Mouse (Mus musculus) MEL (cell line): ENCODE measurements around the gene Cep112. TPM values are rescaled to one million over a fixed set of nuclear protein-coding genes. Genes with fewer than 3 reads are reported as not detected.

Experiments used
- DNase-seq: peaks from one replicate; pipeline ENCODE4 v3.0.0; 2011; ENCODE audit warnings: low read depth, low spot score
- H3K27ac ChIP-seq: 2 replicates; pipeline ENCODE4 v1.5.1; 2012; ENCODE audit warnings: low read depth, mild to moderate bottlenecking, control low read depth, low read length, moderate library complexity; ENCODE audit not compliant: control insufficient read depth
- H3K27me3 ChIP-seq, 2 experiments: fragments of 150-350 bp in 1 of 2; sonication (generic) in 1 of 2; 2 replicates each; pipeline ENCODE4 v1.6.1; 2012; ENCODE audit warnings: low read length in 2 of 2, mild to moderate bottlenecking in 2 of 2, improper control_type of control experiment in 1 of 2, moderate library complexity in 1 of 2; ENCODE audit not compliant: insufficient read depth in 2 of 2, control insufficient read depth in 1 of 2
- H3K36me3 ChIP-seq, 2 experiments: 2 replicates each; pipeline ENCODE4 v1.6.1; 2012 to 2014; ENCODE audit warnings: low read length in 2 of 2, improper control_type of control experiment in 1 of 2, inconsistent platforms in 1 of 2, mild to moderate bottlenecking in 1 of 2; ENCODE audit not compliant: insufficient read depth in 2 of 2, control insufficient read depth in 1 of 2
- H3K4me1 ChIP-seq, 2 experiments: fragments of 150-350 bp in 1 of 2; sonication (generic) in 1 of 2; 2 replicates each; pipeline ENCODE4 v1.6.1; 2012; ENCODE audit warnings: low read length in 2 of 2, improper control_type of control experiment in 1 of 2, mild to moderate bottlenecking in 1 of 2; ENCODE audit not compliant: insufficient read depth in 2 of 2, control insufficient read depth in 1 of 2
- H3K4me3 ChIP-seq, 2 experiments: fragments of 150-350 bp in 1 of 2; sonication (generic) in 1 of 2; 2 replicates each; pipeline ENCODE4 v1.5.1; 2012; ENCODE audit warnings: low read depth in 2 of 2, low read length in 2 of 2, mild to moderate bottlenecking in 2 of 2, moderate library complexity in 2 of 2, control low read depth in 1 of 2, improper control_type of control experiment in 1 of 2; ENCODE audit not compliant: control insufficient read depth in 1 of 2, insufficient read depth in 1 of 2
- H3K79me2 ChIP-seq: 2 replicates; pipeline ENCODE4 v1.6.1; 2012; ENCODE audit warnings: mild to moderate bottlenecking, low read length, moderate library complexity; ENCODE audit not compliant: control insufficient read depth, poor library complexity, insufficient read depth
- H3K9ac ChIP-seq: 2 replicates; pipeline ENCODE4 v1.6.1; 2012; ENCODE audit warnings: low read depth, mild to moderate bottlenecking, control low read depth, low read length, moderate library complexity; ENCODE audit not compliant: control insufficient read depth, poor library complexity, severe bottlenecking
- H3K9me3 ChIP-seq: fragments of 150-350 bp; sonication (generic); replicated peaks from 2 replicates; pipeline ENCODE4 v1.6.1; 2012; ENCODE audit warnings: mild to moderate bottlenecking, low read length, improper control_type of control experiment, moderate library complexity; ENCODE audit not compliant: insufficient read depth
- CHD2 ChIP-seq: IDR thresholded peaks from 2 replicates; pipeline ENCODE4 v1.6.1; 2011; ENCODE audit warnings: low read length, improper control_type of control experiment
- CTCF ChIP-seq, 3 experiments: IDR thresholded peaks in 2 of 3; conservative IDR thresholded peaks in 1 of 3; 2 replicates each; pipeline ENCODE4 v1.5.1; 2011 to 2012; ENCODE audit warnings: low read length in 3 of 3, low read depth in 2 of 3, mild to moderate bottlenecking in 2 of 3, improper control_type of control experiment in 1 of 3, inconsistent platforms in 1 of 3, mixed read lengths in 1 of 3, moderate library complexity in 1 of 3; ENCODE audit not compliant: control insufficient read depth in 1 of 3, insufficient read depth in 1 of 3, poor library complexity in 1 of 3, severe bottlenecking in 1 of 3
- E2F4 ChIP-seq: IDR thresholded peaks from 2 replicates; pipeline ENCODE4 v1.6.1; 2011; ENCODE audit warnings: low read depth, low read length, improper control_type of control experiment, borderline replicate concordance
- EP300 ChIP-seq, 2 experiments: IDR thresholded peaks; 2 replicates each; pipeline ENCODE4 v1.6.1; 2011; ENCODE audit warnings: improper control_type of control experiment in 2 of 2, low read length in 2 of 2, low read depth in 1 of 2, mild to moderate bottlenecking in 1 of 2
- HCFC1 ChIP-seq: IDR thresholded peaks from 2 replicates; pipeline ENCODE4 v1.6.1; 2012; ENCODE audit warnings: low read depth, mild to moderate bottlenecking, inconsistent platforms, low read length, improper control_type of control experiment, moderate library complexity
- MAFK ChIP-seq: IDR thresholded peaks from 2 replicates; pipeline ENCODE4 v1.6.1; 2011; ENCODE audit warnings: low read depth, mild to moderate bottlenecking, low read length, improper control_type of control experiment, borderline replicate concordance
- MAX ChIP-seq: IDR thresholded peaks from 2 replicates; pipeline ENCODE4 v1.6.1; 2011; ENCODE audit warnings: low read length, improper control_type of control experiment
- MEF2A ChIP-seq: IDR thresholded peaks from 2 replicates; pipeline ENCODE4 v1.6.1; 2014; ENCODE audit warnings: low read depth, mild to moderate bottlenecking, inconsistent platforms, low read length, improper control_type of control experiment; ENCODE audit not compliant: poor library complexity, insufficient replicate concordance, severe bottlenecking; ENCODE audit errors: extremely low read depth
- NELFE ChIP-seq: IDR thresholded peaks from 2 replicates; pipeline ENCODE4 v1.6.1; 2011; ENCODE audit warnings: low read depth, low read length, improper control_type of control experiment
- NRF1 ChIP-seq: IDR thresholded peaks from 2 replicates; pipeline ENCODE4 v1.6.1; 2014; ENCODE audit warnings: low read depth, mild to moderate bottlenecking, inconsistent platforms, low read length, improper control_type of control experiment, moderate library complexity; ENCODE audit not compliant: poor library complexity, insufficient read depth, severe bottlenecking
- POLR2A ChIP-seq, 2 experiments: IDR thresholded peaks; 2 replicates each; pipeline ENCODE4 v1.6.1; 2011 to 2012; ENCODE audit warnings: low read length in 2 of 2, mild to moderate bottlenecking in 2 of 2, control low read depth in 1 of 2, improper control_type of control experiment in 1 of 2, low read depth in 1 of 2, moderate library complexity in 1 of 2; ENCODE audit not compliant: control insufficient read depth in 1 of 2, insufficient read depth in 1 of 2, poor library complexity in 1 of 2
- POLR2AphosphoS5 ChIP-seq: IDR thresholded peaks from 2 replicates; pipeline ENCODE4 v1.6.1; 2012; ENCODE audit warnings: low read depth, borderline replicate concordance, mild to moderate bottlenecking, inconsistent platforms, low read length, moderate library complexity, mixed read lengths
- RAD21 ChIP-seq: IDR thresholded peaks from 2 replicates; pipeline ENCODE4 v1.6.1; 2011; ENCODE audit warnings: mild to moderate bottlenecking, low read depth, low read length, improper control_type of control experiment
- RCOR1 ChIP-seq: IDR thresholded peaks from 2 replicates; pipeline ENCODE4 v1.6.1; 2012; ENCODE audit warnings: low read depth, mild to moderate bottlenecking, inconsistent platforms, low read length, improper control_type of control experiment
- SIN3A ChIP-seq: IDR thresholded peaks from 2 replicates; pipeline ENCODE4 v1.6.1; 2012; ENCODE audit warnings: low read length, improper control_type of control experiment, inconsistent platforms
- SMC3 ChIP-seq: IDR thresholded peaks from 2 replicates; pipeline ENCODE4 v1.6.1; 2011; ENCODE audit warnings: low read depth, low read length, improper control_type of control experiment
- TBP ChIP-seq: IDR thresholded peaks from 2 replicates; pipeline ENCODE4 v1.8.0; 2011; ENCODE audit warnings: low read depth, low read length, improper control_type of control experiment
- UBTF ChIP-seq: IDR thresholded peaks from 2 replicates; pipeline ENCODE4 v1.6.1; 2012; ENCODE audit warnings: low read depth, mild to moderate bottlenecking, inconsistent platforms, low read length, improper control_type of control experiment, moderate library complexity, borderline replicate concordance; ENCODE audit not compliant: insufficient read depth
- USF1 ChIP-seq: IDR thresholded peaks from 2 replicates; pipeline ENCODE4 v1.6.1; 2014; ENCODE audit warnings: low read depth, mild to moderate bottlenecking, inconsistent platforms, low read length, improper control_type of control experiment, moderate library complexity
- USF2 ChIP-seq, 2 experiments: IDR thresholded peaks; 2 replicates each; pipeline ENCODE4 v1.6.1; 2011 to 2012; ENCODE audit warnings: improper control_type of control experiment in 2 of 2, low read length in 2 of 2, borderline replicate concordance in 1 of 2, inconsistent platforms in 1 of 2, low read depth in 1 of 2, mild to moderate bottlenecking in 1 of 2; ENCODE audit not compliant: insufficient read depth in 1 of 2
- ZC3H11A ChIP-seq: IDR thresholded peaks from 2 replicates; pipeline ENCODE4 v1.6.1; 2012; ENCODE audit warnings: low read depth, mild to moderate bottlenecking, inconsistent platforms, low read length, improper control_type of control experiment
- ZMIZ1 ChIP-seq: IDR thresholded peaks from 2 replicates; pipeline ENCODE4 v1.6.1; 2012; ENCODE audit warnings: low read depth, mild to moderate bottlenecking, inconsistent platforms, low read length, improper control_type of control experiment, moderate library complexity
- polyA plus RNA-seq, 2 experiments: library from polyadenylated mRNA; stranded (reverse) in 1 of 2; unstranded in 1 of 2; fragments of >175 nt in 1 of 2; fragments of >200 nt in 1 of 2; gene quantifications; 2 replicates each; pipeline versions ENCODE4 v1.2.1 to v1.2.4; 2012; ENCODE audit warnings: low replicate concordance in 2 of 2, low read depth in 1 of 2; ENCODE audit not compliant: insufficient read length in 2 of 2, insufficient read depth in 1 of 2, missing spikeins in 1 of 2
- total RNA-seq: library from RNA; depleted of rRNA; stranded (reverse); fragments of 300-350 nt; gene quantifications from 2 replicates; pipeline ENCODE4 v1.2.3, GENCODE M21; 2012

Cep112 gene
- total and polyA plus RNA-seq, 3 experiments: 1.3 TPM; not detected in 2

- no peak for DNase-seq
- H3K79me2 ChIP-seq: no peaks in the 10 kb centered on the region
- no peak overlapping the region for H3K4me3 ChIP-seq
- H3K36me3 ChIP-seq: no peaks in the 10 kb centered on the region
- H3K9me3 ChIP-seq: no peaks in the 10 kb centered on the region
- TF ChIP-seq EP300 (IDR thresholded peaks at IDR 0.05; ENCODE audit: low read depth in 1 of 2, low read length in 2 of 2) (no peak), SMC3 (no peak), NRF1 (no peak), UBTF (no peak), POLR2AphosphoS5 (no peak), MEF2A (no peak), RAD21 (no peak), MAX (no peak), POLR2A (IDR thresholded peaks at IDR 0.05; ENCODE audit: control insufficient read depth in 1 of 2, insufficient read depth in 1 of 2, low read depth in 1 of 2, low read length in 2 of 2, poor library complexity in 1 of 2) (no peak), NELFE (no peak), RCOR1 (no peak), MAFK (no peak), USF2 (IDR thresholded peaks at IDR 0.05; ENCODE audit: borderline replicate concordance in 1 of 2, insufficient read depth in 1 of 2, low read depth in 1 of 2, low read length in 2 of 2) (no peak), E2F4 (no peak), CHD2 (no peak), HCFC1 (no peak), TBP (no peak), SIN3A (no peak), CTCF (IDR thresholded peaks at IDR 0.05 in 2 of 3, conservative IDR thresholded peaks at IDR 0.05 in 1 of 3; ENCODE audit: control insufficient read depth in 1 of 3, insufficient read depth in 1 of 3, low read depth in 2 of 3, low read length in 3 of 3, poor library complexity in 1 of 3, severe bottlenecking in 1 of 3) (no peak)
- H3K9ac ChIP-seq: no peak overlapping the region
- no peaks in the 10 kb centered on the region for H3K4me1 ChIP-seq
- no peaks in the 10 kb centered on the region for H3K27me3 ChIP-seq
- H3K27ac ChIP-seq: no peak overlapping the region
These were observed 230.6 kb downstream of the Cep112 start for GRCm38 (mm10) chr11:108655574-108655973.

DNA sequence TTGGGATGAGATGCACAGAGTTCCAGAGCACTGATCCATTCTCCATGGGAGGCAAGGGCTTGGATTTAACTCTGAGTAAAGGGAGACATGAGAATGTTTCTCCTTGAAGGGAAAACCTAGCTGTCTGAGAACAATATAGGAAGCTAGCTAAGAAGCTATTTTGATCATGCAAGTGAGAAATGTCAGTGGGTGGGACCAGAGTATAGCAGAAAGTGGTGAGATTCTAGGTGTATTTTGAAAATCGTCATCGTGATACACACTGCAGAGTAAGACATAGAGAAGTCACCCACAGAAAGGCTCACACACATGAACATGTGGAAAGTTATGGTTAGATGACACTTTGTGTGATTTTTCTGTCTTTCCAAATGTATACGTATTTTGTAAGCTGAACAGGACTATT, 257.0 kb downstream of the Cep112 start:
- H3K4me3 ChIP-seq: no peak overlapping the region
- DNase-seq: no peak
- no peaks in the 10 kb centered on the region for H3K4me1 ChIP-seq
- H3K27ac ChIP-seq: no peak overlapping the region
- H3K27me3 ChIP-seq: no peaks in the 10 kb centered on the region
- H3K9me3 ChIP-seq: no peaks in the 10 kb centered on the region
- H3K36me3 ChIP-seq: no peaks in the 10 kb centered on the region
- no peak for TF ChIP-seq ZMIZ1
- TF ChIP-seq HCFC1: no peak
- no peak for TF ChIP-seq ZC3H11A
- TF ChIP-seq USF2 (IDR thresholded peaks at IDR 0.05; ENCODE audit: borderline replicate concordance in 1 of 2, insufficient read depth in 1 of 2, low read depth in 1 of 2, low read length in 2 of 2): no peak
- TF ChIP-seq USF1: no peak
- TF ChIP-seq RAD21: no peak
- no peaks in the 10 kb centered on the region for H3K79me2 ChIP-seq
- H3K9ac ChIP-seq: no peak overlapping the region
